Mouse (Mus musculus) embryonic fibroblast, embryonic 13.5 days (primary cell): ENCODE results near the gene Prss27. TPM values are rescaled to one million over a fixed set of nuclear protein-coding genes. Genes with fewer than 3 reads are reported as not detected.

ENCODE experiments used
- H3K27ac ChIP-seq: 2 replicates; pipeline ENCODE4 v1.5.1; 2012; ENCODE audit warnings: low read length, control low read depth, inconsistent platforms; ENCODE audit not compliant: insufficient read depth
- H3K4me1 ChIP-seq: 2 replicates; pipeline ENCODE4 v1.6.1; 2011; ENCODE audit warnings: low read length; ENCODE audit not compliant: control insufficient read depth, insufficient read depth
- H3K4me3 ChIP-seq: 2 replicates; pipeline ENCODE4 v1.5.1; 2011; ENCODE audit warnings: mild to moderate bottlenecking, control low read depth, low read length; ENCODE audit not compliant: insufficient read depth
- CTCF ChIP-seq: IDR thresholded peaks from 2 replicates; pipeline ENCODE4 v1.5.1; 2011; ENCODE audit warnings: mild to moderate bottlenecking, control low read depth, low read length, moderate library complexity, borderline replicate concordance; ENCODE audit not compliant: insufficient read depth
- POLR2A ChIP-seq: IDR thresholded peaks from 2 replicates; pipeline ENCODE4 v1.6.1; 2011; ENCODE audit warnings: low read depth, mild to moderate bottlenecking, control low read depth, low read length, moderate library complexity
- polyA plus RNA-seq: library from polyadenylated mRNA; stranded (reverse); fragments of >200 nt; gene quantifications from 2 replicates; pipeline ENCODE4 v1.2.4, GENCODE M21; 2011; ENCODE audit warnings: low read depth; ENCODE audit not compliant: missing spikeins, insufficient read length

Prss27 gene
- polyA plus RNA-seq, 1 experiment, result 0.42 TPM

- Histone ChIP-seq H3K4me1 (peaks cover 7% of the 10 kb centered on the region), H3K27ac (no peak overlapping the region)
Measured at GRCm38 (mm10) chr17:24030551-24030950, 7.4 kb upstream of the Prss27 start.

GRCm38 (mm10) chr17:24035087-24035486 is 2.9 kb upstream of the Prss27 start:
- TF ChIP-seq POLR2A (no peak; the same call in 1 of the 2 replicates), CTCF (no peak)
- Histone ChIP-seq H3K4me3 (no peak overlapping the region), H3K4me1 (peaks cover 7% of the 10 kb centered on the region), H3K27ac (peak overlapping the region; percentile 99)

More at GRCm38 (mm10) chr17:24030551-24030950, 7.4 kb upstream of the Prss27 start:
- no peak overlapping the region for H3K4me3 ChIP-seq
- TF ChIP-seq POLR2A, result no peak
- TF ChIP-seq CTCF, result no peak

GRCm38 (mm10) chr17:24036954-24037353 is 990 bp upstream of the Prss27 start:
- no peak overlapping the region for H3K27ac ChIP-seq
- no peak overlapping the region for H3K4me3 ChIP-seq
- TF ChIP-seq POLR2A (no peak), CTCF (peak; percentile 24; the same call in 1 of the 2 replicates)
- H3K4me1 ChIP-seq, result peaks cover 7% of the 10 kb centered on the region

GRCm38 (mm10) chr17:24037360-24037759 is 584 bp upstream of the Prss27 start:
- Histone ChIP-seq H3K4me1 (peaks cover 7% of the 10 kb centered on the region), H3K27ac (no peak overlapping the region), H3K4me3 (no peak overlapping the region)
- TF ChIP-seq POLR2A (no peak), CTCF (no peak)

- TF ChIP-seq POLR2A, result no peak
- no peak for TF ChIP-seq CTCF
- no peak overlapping the region for H3K4me3 ChIP-seq
- H3K4me1 ChIP-seq, result no peaks in the 10 kb centered on the region
- H3K27ac ChIP-seq, result no peak overlapping the region
Measured at GRCm38 (mm10) chr17:24044482-24044881, 6.5 kb downstream of the Prss27 start.

GRCm38 (mm10) chr17:24045608-24046007 is 7.7 kb downstream of the Prss27 start:
- TF ChIP-seq CTCF, result no peak
- TF ChIP-seq POLR2A, result no peak
- Histone ChIP-seq H3K27ac (no peak overlapping the region), H3K4me3 (no peak overlapping the region), H3K4me1 (no peaks in the 10 kb centered on the region)

- Histone ChIP-seq H3K4me3 (no peak overlapping the region), H3K4me1 (no peaks in the 10 kb centered on the region), H3K27ac (no peak overlapping the region)
- TF ChIP-seq POLR2A (no peak), CTCF (no peak)
Measured at GRCm38 (mm10) chr17:24046026-24046425, 8.1 kb downstream of the Prss27 start.

GRCm38 (mm10) chr17:24048053-24048452 is 10.1 kb downstream of the Prss27 start:
- TF ChIP-seq POLR2A, result no peak
- no peak for TF ChIP-seq CTCF
- Histone ChIP-seq H3K27ac (no peak overlapping the region), H3K4me1 (no peaks in the 10 kb centered on the region), H3K4me3 (no peak overlapping the region)

GRCm38 (mm10) chr17:24049008-24049407 is 11.1 kb downstream of the Prss27 start:
- Histone ChIP-seq H3K4me3 (no peak overlapping the region), H3K4me1 (no peaks in the 10 kb centered on the region), H3K27ac (no peak overlapping the region)
- no peak for TF ChIP-seq CTCF
- TF ChIP-seq POLR2A, result no peak

GRCm38 (mm10) chr17:24056636-24057625 is 19.0 kb downstream of the Prss27 start:
- TF ChIP-seq CTCF (no peak), POLR2A (no peak)
- Histone ChIP-seq H3K4me3 (no peak overlapping the region), H3K27ac (no peak overlapping the region), H3K4me1 (peaks cover 10% of the 10 kb centered on the region)
